ENCODE assay signal across 8 mouse cellular contexts in the genomic region with DNA sequence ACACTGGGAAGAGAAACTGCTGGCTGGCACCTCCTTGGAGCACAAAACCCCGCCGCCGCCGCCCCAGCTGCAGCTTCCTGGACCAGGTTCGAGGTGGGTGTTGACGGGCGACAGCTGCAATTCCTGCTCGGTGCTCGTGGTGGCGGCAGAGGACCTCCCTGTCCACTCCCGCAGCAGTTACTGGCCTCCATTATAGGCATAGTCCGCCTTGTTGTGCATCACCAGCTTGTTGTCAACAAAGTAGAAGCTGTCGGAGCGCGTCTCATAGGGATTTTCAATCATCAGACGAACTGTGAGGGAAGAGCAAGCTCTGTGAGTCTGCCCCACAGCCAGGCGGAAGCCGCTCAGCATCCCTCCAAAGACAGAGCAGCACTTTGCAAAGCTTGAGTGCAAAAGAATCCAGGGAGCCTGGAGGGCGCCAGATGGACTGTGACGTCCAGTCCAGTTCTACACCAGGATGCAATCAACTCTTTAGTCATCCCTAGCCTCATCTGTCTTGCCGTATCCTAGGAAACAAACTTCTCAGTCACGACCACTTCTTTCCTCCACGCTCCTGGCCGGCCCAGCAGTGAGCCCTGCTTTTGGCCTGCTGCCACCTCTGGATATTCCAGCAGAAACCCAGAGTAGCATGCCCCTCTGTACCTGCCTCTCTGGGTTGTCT. TPM values are rescaled to one million over a fixed set of nuclear protein-coding genes. Genes with fewer than 3 reads are reported as not detected.
DNase-seq lines count a peak whose midpoint lies in the region; ATAC-seq and TF ChIP-seq lines count a peak whose summit lies in the region.

No protein-coding gene starts in this region.

- peak; percentile 96 for TF ChIP-seq CTCF in kidney, adult 2 months (conservative IDR thresholded peaks at IDR 0.05; ENCODE audit: insufficient read depth, insufficient read length, low read depth, low read length)
- peak; percentile 99 for TF ChIP-seq CTCF in spleen, adult 2 months (IDR thresholded peaks at IDR 0.05; ENCODE audit: extremely low read depth, insufficient read depth, insufficient read length, insufficient replicate concordance)

- H3K36me3 ChIP-seq in embryonic facial prominence, embryonic 11.5 days (replicated peaks; ENCODE audit: control insufficient read depth, insufficient read depth, low read depth, low read length) = peaks cover 4% of the 10 kb centered on the region
- H3K36me3 ChIP-seq in kidney, adult 2 months (ENCODE audit: control insufficient read depth, insufficient read depth, low read length) = peaks cover 1% of the 10 kb centered on the region; the same call in 1 of the 2 replicates
- H3K36me3 ChIP-seq in limb, embryonic 11.5 days (ENCODE audit: control insufficient read depth, insufficient read depth, low read length) = peaks cover 17% of the 10 kb centered on the region
- peaks cover 7% of the 10 kb centered on the region for H3K36me3 ChIP-seq in midbrain, embryonic 15.5 days (replicated peaks)
- peaks cover 19% of the 10 kb centered on the region for H3K36me3 ChIP-seq in spleen, adult 2 months (ENCODE audit: control insufficient read depth, insufficient read depth, low read length)

- ATAC-seq in embryonic facial prominence, embryonic 11.5 days (replicated peaks; ENCODE audit: insufficient number of reproducible peaks, low FRiP score, low TSS enrichment, low read depth) = no peak; the same call in 1 of the 2 replicates
- ATAC-seq in limb, embryonic 11.5 days (ENCODE audit: insufficient number of reproducible peaks, low FRiP score, low TSS enrichment, low read depth) = 0 out of 2 replicates have a peak, but pooled peaks have one; percentile 31
- ATAC-seq in midbrain, embryonic 15.5 days (replicated peaks) = peak; percentile 70

- no peaks in the 10 kb centered on the region for H3K9me3 ChIP-seq in embryonic facial prominence, embryonic 11.5 days (replicated peaks; ENCODE audit: control insufficient read depth, low read length)
- H3K9me3 ChIP-seq in limb, embryonic 11.5 days (ENCODE audit: control insufficient read depth, low read length) = no peaks in the 10 kb centered on the region
- H3K9me3 ChIP-seq in midbrain, embryonic 15.5 days = no peaks in the 10 kb centered on the region

- 35% methylated on average over 24 of the region's 24 CpGs for WGBS in embryonic facial prominence, embryonic 11.5 days
- WGBS in kidney, adult 2 months = 13% methylated on average over 24 of the region's 24 CpGs
- 36% methylated on average over 24 of the region's 24 CpGs for WGBS in limb, embryonic 11.5 days
- 15% methylated on average over 24 of the region's 24 CpGs for WGBS in midbrain, embryonic 15.5 days
- 36% methylated on average over 24 of the region's 24 CpGs for WGBS in spleen, adult 2 months

- no peak overlapping the region for H3K27ac ChIP-seq in embryonic facial prominence, embryonic 11.5 days (replicated peaks; ENCODE audit: low read depth, low read length)
- H3K27ac ChIP-seq in kidney, adult 2 months (ENCODE audit: insufficient read depth, low read depth, low read length) = no peak overlapping the region
- no peak overlapping the region for H3K27ac ChIP-seq in limb, embryonic 11.5 days (replicated peaks; ENCODE audit: low read depth, low read length)
- peak overlapping the region; percentile 31; the same call in 1 of the 2 replicates for H3K27ac ChIP-seq in midbrain, embryonic 15.5 days
- H3K27ac ChIP-seq in spleen, adult 2 months (ENCODE audit: insufficient read depth, low read length) = no peak overlapping the region

- H3K4me1 ChIP-seq in embryonic facial prominence, embryonic 11.5 days (ENCODE audit: control insufficient read depth, insufficient read depth, low read length) = no peaks in the 10 kb centered on the region
- H3K4me1 ChIP-seq in kidney, adult 2 months (ENCODE audit: control insufficient read depth, insufficient read depth, low read length) = peaks cover 23% of the 10 kb centered on the region
- 0 out of 2 replicates have a peak, but pooled peaks cover 2% of the 10 kb centered on the region for H3K4me1 ChIP-seq in limb, embryonic 11.5 days (ENCODE audit: control insufficient read depth, insufficient read depth, low read length)
- peaks cover 9% of the 10 kb centered on the region; the same call in 1 of the 2 replicates for H3K4me1 ChIP-seq in midbrain, embryonic 15.5 days
- H3K4me1 ChIP-seq in spleen, adult 2 months (ENCODE audit: control insufficient read depth, insufficient read depth, insufficient read length) = peaks cover 4% of the 10 kb centered on the region; the same call in 1 of the 2 replicates

- H3K9ac ChIP-seq in embryonic facial prominence, embryonic 11.5 days (replicated peaks; ENCODE audit: low read length) = peak overlapping the region; percentile 28; the same call in 1 of the 2 replicates
- no peak overlapping the region for H3K9ac ChIP-seq in limb, embryonic 11.5 days (ENCODE audit: low read length)
- no peak overlapping the region for H3K9ac ChIP-seq in midbrain, embryonic 15.5 days

- no peaks in the 10 kb centered on the region for H3K27me3 ChIP-seq in embryonic facial prominence, embryonic 11.5 days (ENCODE audit: control insufficient read depth, insufficient read depth, low read length)
- H3K27me3 ChIP-seq in kidney, adult 2 months (replicated peaks; ENCODE audit: control insufficient read depth, insufficient read depth, low read length) = no peaks in the 10 kb centered on the region
- H3K27me3 ChIP-seq in limb, embryonic 11.5 days (ENCODE audit: control insufficient read depth, insufficient read depth, low read length) = no peaks in the 10 kb centered on the region
- H3K27me3 ChIP-seq in midbrain, embryonic 15.5 days (replicated peaks) = no peaks in the 10 kb centered on the region
- H3K27me3 ChIP-seq in spleen, adult 2 months (ENCODE audit: control insufficient read depth, insufficient read depth, low read length) = no peaks in the 10 kb centered on the region

- peak; percentile 78 for DNase-seq in A20 (ENCODE audit: low read depth, low spot score)
- DNase-seq in adrenal gland, postnatal 25 days = peak; percentile 82
- peak; percentile 80 for DNase-seq in embryonic facial prominence, embryonic 11.5 days (ENCODE audit: low spot score)
- DNase-seq in heart, adult 18-20 months = peak; percentile 87 to 89
- DNase-seq in kidney, adult 2 months = peak; percentile 89
- peak; percentile 86 for DNase-seq in limb, embryonic 11.5 days (ENCODE audit: low spot score)
- peak in 1 of 2 experiments; percentile 82 for DNase-seq in spleen, adult 2 months (ENCODE audit: low read depth in 1 of 2, low spot score in 2 of 2)

- H3K4me2 ChIP-seq in embryonic facial prominence, embryonic 11.5 days (ENCODE audit: low read depth, low read length) = no peak overlapping the region
- no peak overlapping the region for H3K4me2 ChIP-seq in limb, embryonic 11.5 days (ENCODE audit: low read depth, severe bottlenecking)
- no peak overlapping the region for H3K4me2 ChIP-seq in midbrain, embryonic 15.5 days

- TF ChIP-seq POLR2A in kidney, adult 2 months (IDR thresholded peaks at IDR 0.05; ENCODE audit: low read depth, low read length) = no peak
- no peak for TF ChIP-seq POLR2A in spleen, adult 2 months (IDR thresholded peaks at IDR 0.05; ENCODE audit: low read depth, low read length)

- H3K4me3 ChIP-seq in embryonic facial prominence, embryonic 11.5 days (ENCODE audit: low read depth, low read length) = no peak overlapping the region
- no peak overlapping the region for H3K4me3 ChIP-seq in kidney, adult 2 months (ENCODE audit: insufficient read depth, low read depth, low read length)
- H3K4me3 ChIP-seq in limb, embryonic 11.5 days (ENCODE audit: low read depth, low read length) = no peak overlapping the region
- no peak overlapping the region for H3K4me3 ChIP-seq in midbrain, embryonic 15.5 days
- H3K4me3 ChIP-seq in spleen, adult 2 months (ENCODE audit: extremely low read depth, insufficient read depth, insufficient read length) = no peak overlapping the region

RNA-seq across cellular contexts. Expression of a gene that starts 6.2 kb away (rescaled TPM):
- total RNA-seq in adrenal gland, postnatal 25 days (2021) = 181 and 197 TPM in 2 replicates
- 27.7 and 31.8 TPM in 2 replicates for polyA plus RNA-seq in embryonic facial prominence, embryonic 11.5 days (2014; fragmentation: Nextera tagmentation; extraction: Ambion mirVana)
- 100 to 1,000 TPM; 230 to 252 TPM for total RNA-seq in heart, adult 18-20 months (2021)
- 220 and 241 TPM in 2 replicates for polyA plus RNA-seq in kidney, adult 2 months (2012; rRNA removed)
- 41.5 and 49.3 TPM in 2 replicates for polyA plus RNA-seq in limb, embryonic 11.5 days (2014; fragmentation: Nextera tagmentation; extraction: Ambion mirVana)
- polyA plus RNA-seq in midbrain, embryonic 15.5 days (2015; fragmentation: Nextera tagmentation; extraction: Ambion mirVana) = 16.0 and 19.4 TPM in 2 replicates
- 30.6 and 33.4 TPM in 2 replicates for polyA plus RNA-seq in spleen, adult 2 months (2012; rRNA removed)

RNA-seq across cellular contexts. Expression of a gene that starts 9.4 kb away (rescaled TPM):
- total RNA-seq in adrenal gland, postnatal 25 days (2021) = 36.2 and 41.3 TPM in 2 replicates
- polyA plus RNA-seq in embryonic facial prominence, embryonic 11.5 days (2014; fragmentation: Nextera tagmentation; extraction: Ambion mirVana) = 49.6 and 53.0 TPM in 2 replicates
- 10 to 100 TPM; 19.3 to 20.2 TPM for total RNA-seq in heart, adult 18-20 months (2021)
- polyA plus RNA-seq in kidney, adult 2 months (2012; rRNA removed) = 138 and 141 TPM in 2 replicates
- polyA plus RNA-seq in limb, embryonic 11.5 days (2014; fragmentation: Nextera tagmentation; extraction: Ambion mirVana) = 65.3 and 65.4 TPM in 2 replicates
- 35.1 and 38.2 TPM in 2 replicates for polyA plus RNA-seq in midbrain, embryonic 15.5 days (2015; fragmentation: Nextera tagmentation; extraction: Ambion mirVana)
- polyA plus RNA-seq in spleen, adult 2 months (2012; rRNA removed) = 38.7 and 44.4 TPM in 2 replicates

RNA-seq across cellular contexts. Expression of a gene that starts 27.2 kb away (rescaled TPM):
- not detected in 2 replicates for total RNA-seq in adrenal gland, postnatal 25 days (2021)
- 24.6 and 26.3 TPM in 2 replicates for polyA plus RNA-seq in embryonic facial prominence, embryonic 11.5 days (2014; fragmentation: Nextera tagmentation; extraction: Ambion mirVana)
- not detected for total RNA-seq in heart, adult 18-20 months (2021)
- not detected in 2 replicates for polyA plus RNA-seq in kidney, adult 2 months (2012; rRNA removed)
- polyA plus RNA-seq in limb, embryonic 11.5 days (2014; fragmentation: Nextera tagmentation; extraction: Ambion mirVana) = 36.5 and 39.5 TPM in 2 replicates
- polyA plus RNA-seq in midbrain, embryonic 15.5 days (2015; fragmentation: Nextera tagmentation; extraction: Ambion mirVana) = 43.4 and 51.0 TPM in 2 replicates
- not detected in 2 replicates for polyA plus RNA-seq in spleen, adult 2 months (2012; rRNA removed)

RNA-seq across cellular contexts. Expression of a gene that starts 32.6 kb away (rescaled TPM):
- 139 and 194 TPM in 2 replicates for total RNA-seq in adrenal gland, postnatal 25 days (2021)
- polyA plus RNA-seq in embryonic facial prominence, embryonic 11.5 days (2014; fragmentation: Nextera tagmentation; extraction: Ambion mirVana) = 36.6 and 37.5 TPM in 2 replicates
- 10 to 100 TPM; 81.5 to 82.4 TPM for total RNA-seq in heart, adult 18-20 months (2021)
- polyA plus RNA-seq in kidney, adult 2 months (2012; rRNA removed) = 202 and 209 TPM in 2 replicates
- polyA plus RNA-seq in limb, embryonic 11.5 days (2014; fragmentation: Nextera tagmentation; extraction: Ambion mirVana) = 51.5 and 58.8 TPM in 2 replicates
- polyA plus RNA-seq in midbrain, embryonic 15.5 days (2015; fragmentation: Nextera tagmentation; extraction: Ambion mirVana) = 28.9 and 29.8 TPM in 2 replicates
- polyA plus RNA-seq in spleen, adult 2 months (2012; rRNA removed) = 39.1 and 44.0 TPM in 2 replicates

Comparison
In these comparisons a context has a peak if more than half of its experiments do, and no peak if none do; other contexts are left out.
1. RNA of a gene that starts 27.2 kb away (polyA plus RNA-seq): 43.4 to 51.0 TPM in midbrain, embryonic 15.5 days, 36.5 to 39.5 TPM in limb, embryonic 11.5 days and 24.6 to 26.3 TPM in embryonic facial prominence, embryonic 11.5 days; not detected in kidney, adult 2 months and not detected in spleen, adult 2 months; every median in the first group is over 10 times any median in the second.